Mouse (Mus musculus): Measurements from ENCODE around the gene Abl2. TPM values are rescaled to one million over a fixed set of nuclear protein-coding genes. Genes with fewer than 3 reads are reported as not detected.

Gene Abl2
- polyA plus RNA-seq, 1 experiment from 2014 or later, result 4.2 TPM

GRCm38 (mm10) chr1:156617811-156618210 is 59.2 kb downstream of the Abl2 start:
- no peak for ATAC-seq (ENCODE audit: low read depth)
- Histone ChIP-seq H3K9me3 (ENCODE audit: control insufficient read depth, low read length) (no peaks in the 10 kb centered on the region), H3K4me1 (replicated peaks; ENCODE audit: control insufficient read depth, insufficient read depth, low read length) (peaks cover 21% of the 10 kb centered on the region), H3K4me3 (ENCODE audit: low read length) (no peak overlapping the region), H3K36me3 (ENCODE audit: control insufficient read depth, insufficient read depth, low read length) (no peaks in the 10 kb centered on the region), H3K27ac (ENCODE audit: low read length) (no peak overlapping the region), H3K4me2 (ENCODE audit: low read depth, low read length) (no peak overlapping the region; the same call in 1 of the 2 replicates), H3K27me3 (ENCODE audit: control insufficient read depth, insufficient read depth, low read depth, low read length) (no peaks in the 10 kb centered on the region), H3K9ac (ENCODE audit: low read length) (no peak overlapping the region)
- 57% methylated on average over 4 of the region's 4 CpGs for WGBS

GRCm38 (mm10) chr1:156620292-156620909 is 61.8 kb downstream of the Abl2 start:
- peaks cover 12% of the 10 kb centered on the region for H3K4me1 ChIP-seq (replicated peaks; ENCODE audit: control insufficient read depth, insufficient read depth, low read length)
- WGBS, result 53% methylated on average over 4 of the region's 4 CpGs
- peak overlapping the region; percentile 72 for H3K27ac ChIP-seq (ENCODE audit: low read length)

GRCm38 (mm10) chr1:156620951-156621350 is 62.4 kb downstream of the Abl2 start:
- Histone ChIP-seq H3K9ac (ENCODE audit: low read length) (no peak overlapping the region), H3K27me3 (ENCODE audit: control insufficient read depth, insufficient read depth, low read depth, low read length) (no peaks in the 10 kb centered on the region), H3K4me2 (ENCODE audit: low read depth, low read length) (no peak overlapping the region), H3K4me1 (replicated peaks; ENCODE audit: control insufficient read depth, insufficient read depth, low read length) (peaks cover 7% of the 10 kb centered on the region), H3K9me3 (ENCODE audit: control insufficient read depth, low read length) (no peaks in the 10 kb centered on the region), H3K4me3 (ENCODE audit: low read length) (no peak overlapping the region), H3K27ac (ENCODE audit: low read length) (peak overlapping the region; percentile 72), H3K36me3 (ENCODE audit: control insufficient read depth, insufficient read depth, low read length) (peaks cover 4% of the 10 kb centered on the region; the same call in 1 of the 2 replicates)
- ATAC-seq (ENCODE audit: low read depth), result no peak
- 52% methylated on average over 3 of the region's 3 CpGs for WGBS

More at GRCm38 (mm10) chr1:156620292-156620909, 61.8 kb downstream of the Abl2 start:
- no peak overlapping the region for H3K4me3 ChIP-seq (ENCODE audit: low read length)
- no peak overlapping the region for H3K4me2 ChIP-seq (ENCODE audit: low read depth, low read length)
- H3K36me3 ChIP-seq (ENCODE audit: control insufficient read depth, insufficient read depth, low read length), result 0 out of 2 replicates have a peak, but pooled peaks cover 3% of the 10 kb centered on the region
- H3K9me3 ChIP-seq (ENCODE audit: control insufficient read depth, low read length), result no peaks in the 10 kb centered on the region
- no peaks in the 10 kb centered on the region for H3K27me3 ChIP-seq (ENCODE audit: control insufficient read depth, insufficient read depth, low read depth, low read length)
- no peak overlapping the region for H3K9ac ChIP-seq (ENCODE audit: low read length)
- peak; percentile 72 for ATAC-seq (ENCODE audit: low read depth)

- Histone ChIP-seq H3K9me3 (ENCODE audit: control insufficient read depth, low read length) (no peaks in the 10 kb centered on the region), H3K27ac (ENCODE audit: low read length) (no peak overlapping the region), H3K36me3 (ENCODE audit: control insufficient read depth, insufficient read depth, low read length) (peaks cover 7% of the 10 kb centered on the region; the same call in 1 of the 2 replicates), H3K27me3 (ENCODE audit: control insufficient read depth, insufficient read depth, low read depth, low read length) (no peaks in the 10 kb centered on the region), H3K4me1 (replicated peaks; ENCODE audit: control insufficient read depth, insufficient read depth, low read length) (peaks cover 5% of the 10 kb centered on the region; the same call in 1 of the 2 replicates), H3K9ac (ENCODE audit: low read length) (no peak overlapping the region), H3K4me3 (ENCODE audit: low read length) (no peak overlapping the region), H3K4me2 (ENCODE audit: low read depth, low read length) (no peak overlapping the region)
- ATAC-seq (ENCODE audit: low read depth), result no peak
- WGBS, result 30% methylated on average over 1 of the region's 1 CpGs
These were observed 65.6 kb downstream of the Abl2 start for GRCm38 (mm10) chr1:156624231-156624630.

- no peaks in the 10 kb centered on the region for H3K4me1 ChIP-seq (replicated peaks; ENCODE audit: control insufficient read depth, insufficient read depth, low read length)
- H3K27me3 ChIP-seq (ENCODE audit: control insufficient read depth, insufficient read depth, low read depth, low read length), result no peaks in the 10 kb centered on the region
- WGBS, result 76% methylated on average over 4 of the region's 4 CpGs
- H3K27ac ChIP-seq (ENCODE audit: low read length), result no peak overlapping the region
- H3K36me3 ChIP-seq (ENCODE audit: control insufficient read depth, insufficient read depth, low read length), result peaks cover 27% of the 10 kb centered on the region
- ATAC-seq (ENCODE audit: low read depth), result no peak
- H3K9ac ChIP-seq (ENCODE audit: low read length), result no peak overlapping the region
- H3K4me3 ChIP-seq (ENCODE audit: low read length), result no peak overlapping the region
- H3K4me2 ChIP-seq (ENCODE audit: low read depth, low read length), result no peak overlapping the region
- no peaks in the 10 kb centered on the region for H3K9me3 ChIP-seq (ENCODE audit: control insufficient read depth, low read length)
These were observed 68.1 kb downstream of the Abl2 start for GRCm38 (mm10) chr1:156626729-156627128.

- WGBS, result 89% methylated on average over 8 of the region's 8 CpGs
- H3K9me3 ChIP-seq (ENCODE audit: control insufficient read depth, low read length), result no peaks in the 10 kb centered on the region
- no peaks in the 10 kb centered on the region for H3K4me1 ChIP-seq (replicated peaks; ENCODE audit: control insufficient read depth, insufficient read depth, low read length)
- no peak overlapping the region for H3K4me3 ChIP-seq (ENCODE audit: low read length)
- H3K27me3 ChIP-seq (ENCODE audit: control insufficient read depth, insufficient read depth, low read depth, low read length), result no peaks in the 10 kb centered on the region
- H3K4me2 ChIP-seq (ENCODE audit: low read depth, low read length), result no peak overlapping the region
- no peak overlapping the region for H3K9ac ChIP-seq (ENCODE audit: low read length)
- H3K27ac ChIP-seq (ENCODE audit: low read length), result no peak overlapping the region
- peaks cover 39% of the 10 kb centered on the region for H3K36me3 ChIP-seq (ENCODE audit: control insufficient read depth, insufficient read depth, low read length)
- no peak for ATAC-seq (ENCODE audit: low read depth)
These were observed 71.4 kb downstream of the Abl2 start for GRCm38 (mm10) chr1:156629984-156630383.

GRCm38 (mm10) chr1:156630965-156631364 is 72.4 kb downstream of the Abl2 start:
- Histone ChIP-seq H3K27me3 (ENCODE audit: control insufficient read depth, insufficient read depth, low read depth, low read length) (no peaks in the 10 kb centered on the region), H3K4me1 (replicated peaks; ENCODE audit: control insufficient read depth, insufficient read depth, low read length) (no peaks in the 10 kb centered on the region), H3K4me3 (ENCODE audit: low read length) (no peak overlapping the region), H3K4me2 (ENCODE audit: low read depth, low read length) (no peak overlapping the region), H3K9me3 (ENCODE audit: control insufficient read depth, low read length) (no peaks in the 10 kb centered on the region), H3K36me3 (ENCODE audit: control insufficient read depth, insufficient read depth, low read length) (peaks cover 37% of the 10 kb centered on the region), H3K9ac (ENCODE audit: low read length) (no peak overlapping the region), H3K27ac (ENCODE audit: low read length) (no peak overlapping the region)
- ATAC-seq (ENCODE audit: low read depth), result no peak

GRCm38 (mm10) chr1:156633095-156633494 is 74.5 kb downstream of the Abl2 start:
- Histone ChIP-seq H3K9me3 (ENCODE audit: control insufficient read depth, low read length) (no peaks in the 10 kb centered on the region), H3K4me3 (ENCODE audit: low read length) (no peak overlapping the region), H3K27me3 (ENCODE audit: control insufficient read depth, insufficient read depth, low read depth, low read length) (no peaks in the 10 kb centered on the region), H3K4me1 (replicated peaks; ENCODE audit: control insufficient read depth, insufficient read depth, low read length) (no peaks in the 10 kb centered on the region), H3K9ac (ENCODE audit: low read length) (no peak overlapping the region), H3K4me2 (ENCODE audit: low read depth, low read length) (no peak overlapping the region), H3K27ac (ENCODE audit: low read length) (no peak overlapping the region), H3K36me3 (ENCODE audit: control insufficient read depth, insufficient read depth, low read length) (peaks cover 41% of the 10 kb centered on the region)
- ATAC-seq (ENCODE audit: low read depth), result peak; percentile 43; the same call in 1 of the 2 replicates
- WGBS, result 72% methylated on average over 10 of the region's 10 CpGs

- H3K36me3 ChIP-seq (ENCODE audit: control insufficient read depth, insufficient read depth, low read length), result peaks cover 35% of the 10 kb centered on the region
- ATAC-seq (ENCODE audit: low read depth), result no peak
- H3K9me3 ChIP-seq (ENCODE audit: control insufficient read depth, low read length), result no peaks in the 10 kb centered on the region
- H3K4me3 ChIP-seq (ENCODE audit: low read length), result no peak overlapping the region
- H3K27ac ChIP-seq (ENCODE audit: low read length), result no peak overlapping the region
- 73% methylated on average over 2 of the region's 2 CpGs for WGBS
- H3K27me3 ChIP-seq (ENCODE audit: control insufficient read depth, insufficient read depth, low read depth, low read length), result no peaks in the 10 kb centered on the region
- H3K4me1 ChIP-seq (replicated peaks; ENCODE audit: control insufficient read depth, insufficient read depth, low read length), result no peaks in the 10 kb centered on the region
- H3K9ac ChIP-seq (ENCODE audit: low read length), result no peak overlapping the region
- H3K4me2 ChIP-seq (ENCODE audit: low read depth, low read length), result no peak overlapping the region
These were observed 76.6 kb downstream of the Abl2 start for GRCm38 (mm10) chr1:156635148-156635547.

Measured in lung, embryonic 16.5 days (tissue).